ENCODE assay signal across 7 mouse cellular contexts in the genomic region with DNA sequence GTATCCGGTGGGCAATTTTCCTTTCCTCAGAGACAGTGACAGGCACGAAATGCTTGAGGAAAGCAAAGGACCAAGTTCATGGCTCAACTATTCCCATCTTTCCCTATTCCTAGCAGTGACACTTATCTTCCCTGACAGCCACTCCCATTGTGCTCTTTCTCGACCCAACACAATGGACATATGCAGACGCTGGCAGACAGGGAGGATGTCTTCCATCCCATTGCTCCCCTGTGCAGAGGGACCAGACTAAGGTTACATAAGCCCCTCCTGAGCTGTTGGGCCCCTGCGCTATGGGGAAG. TPM values are rescaled to one million over a fixed set of nuclear protein-coding genes. Genes with fewer than 3 reads are reported as not detected.
A peak's percentile ranks its signal among the peaks of the same experiment; 100 is the strongest.
DNase-seq lines count a peak whose midpoint lies in the region; ATAC-seq lines count a peak whose summit lies in the region.

No protein-coding gene starts in this region.

- H3K4me2 ChIP-seq in kidney, embryonic 16.5 days (replicated peaks; ENCODE audit: low read depth, low read length) = peak overlapping the region; percentile 91
- H3K4me2 ChIP-seq in forebrain, embryonic 13.5 days = peak overlapping the region; percentile 81
- H3K4me2 ChIP-seq in limb, embryonic 11.5 days (ENCODE audit: low read depth, severe bottlenecking) = peak overlapping the region; percentile 98

- ATAC-seq in kidney, embryonic 16.5 days (ENCODE audit: low FRiP score, low TSS enrichment) = no peak
- ATAC-seq in forebrain, embryonic 13.5 days = no peak
- ATAC-seq in limb, embryonic 11.5 days (ENCODE audit: insufficient number of reproducible peaks, low FRiP score, low TSS enrichment, low read depth) = 0 out of 2 replicates have a peak, but pooled peaks have one; percentile 6

- no peak overlapping the region for H3K27ac ChIP-seq in kidney, embryonic 16.5 days (ENCODE audit: low read length)
- H3K27ac ChIP-seq in forebrain, embryonic 13.5 days = peak overlapping the region; percentile 36; the same call in 1 of the 2 replicates
- no peak overlapping the region for H3K27ac ChIP-seq in limb, embryonic 11.5 days (replicated peaks; ENCODE audit: low read depth, low read length)

- DNase-seq in kidney, adult 18-20 months = no peak
- no peak for DNase-seq in limb, embryonic 11.5 days (ENCODE audit: low spot score)
- peak; percentile 44 for DNase-seq in retina, embryonic 14.5 days (ENCODE audit: low spot score)
- DNase-seq in thymus, adult 18-20 months = no peak
- DNase-seq in spleen, postnatal 10 days (ENCODE audit: low spot score in 2 of 2) = no peak

- H3K9ac ChIP-seq in kidney, embryonic 16.5 days (replicated peaks; ENCODE audit: low read length) = no peak overlapping the region
- peak overlapping the region; percentile 90 for H3K9ac ChIP-seq in forebrain, embryonic 13.5 days
- no peak overlapping the region for H3K9ac ChIP-seq in limb, embryonic 11.5 days (ENCODE audit: low read length)

- H3K36me3 ChIP-seq in kidney, embryonic 16.5 days (ENCODE audit: insufficient read depth, low read length) = no peaks in the 10 kb centered on the region
- no peaks in the 10 kb centered on the region for H3K36me3 ChIP-seq in forebrain, embryonic 13.5 days (ENCODE audit: poor library complexity, severe bottlenecking)
- H3K36me3 ChIP-seq in limb, embryonic 11.5 days (ENCODE audit: control insufficient read depth, insufficient read depth, low read length) = no peaks in the 10 kb centered on the region

- no peaks in the 10 kb centered on the region for H3K4me1 ChIP-seq in kidney, embryonic 16.5 days (ENCODE audit: insufficient read depth, low read length)
- peaks cover 24% of the 10 kb centered on the region for H3K4me1 ChIP-seq in forebrain, embryonic 13.5 days
- H3K4me1 ChIP-seq in limb, embryonic 11.5 days (ENCODE audit: control insufficient read depth, insufficient read depth, low read length) = 0 out of 2 replicates have a peak, but pooled peaks cover 4% of the 10 kb centered on the region

- peaks cover 7% of the 10 kb centered on the region for H3K27me3 ChIP-seq in kidney, embryonic 16.5 days (ENCODE audit: insufficient read depth, low read length)
- H3K27me3 ChIP-seq in forebrain, embryonic 13.5 days = 0 out of 2 replicates have a peak, but pooled peaks cover 2% of the 10 kb centered on the region
- peaks cover 8% of the 10 kb centered on the region; the same call in 1 of the 2 replicates for H3K27me3 ChIP-seq in limb, embryonic 11.5 days (ENCODE audit: control insufficient read depth, insufficient read depth, low read length)

- peak overlapping the region; percentile 57; the same call in 1 of the 2 replicates for H3K4me3 ChIP-seq in kidney, embryonic 16.5 days (ENCODE audit: low read length)
- H3K4me3 ChIP-seq in forebrain, embryonic 13.5 days = peak overlapping the region; percentile 71
- no peak overlapping the region for H3K4me3 ChIP-seq in limb, embryonic 11.5 days (ENCODE audit: low read depth, low read length)

- WGBS in kidney, embryonic 16.5 days = 36% methylated on average over 5 of the region's 5 CpGs
- 34% methylated on average over 5 of the region's 5 CpGs for WGBS in forebrain, embryonic 13.5 days
- WGBS in limb, embryonic 11.5 days = 45% methylated on average over 5 of the region's 5 CpGs

- H3K9me3 ChIP-seq in kidney, embryonic 16.5 days (ENCODE audit: low read length) = no peaks in the 10 kb centered on the region
- H3K9me3 ChIP-seq in forebrain, embryonic 13.5 days (replicated peaks) = no peaks in the 10 kb centered on the region
- H3K9me3 ChIP-seq in limb, embryonic 11.5 days (ENCODE audit: control insufficient read depth, low read length) = no peaks in the 10 kb centered on the region

RNA-seq across cellular contexts. Expression of gene Bsn, which starts 0.7 kb away (rescaled TPM):
- 0.64 and 0.67 TPM in 2 replicates for polyA plus RNA-seq in kidney, embryonic 16.5 days (2015; fragmentation: Nextera tagmentation; extraction: Ambion mirVana)
- polyA plus RNA-seq in forebrain, embryonic 13.5 days (2015; fragmentation: Nextera tagmentation; extraction: Ambion mirVana) = 4.7 TPM in 2 replicates
- polyA plus RNA-seq in limb, embryonic 11.5 days (2014; fragmentation: Nextera tagmentation; extraction: Ambion mirVana) = 1.3 and 1.5 TPM in 2 replicates
